Mouse (Mus musculus): ENCODE results near the gene Spns2. TPM values are rescaled to one million over a fixed set of nuclear protein-coding genes. Genes with fewer than 3 reads are reported as not detected.

Spns2 gene
- polyA plus RNA-seq, 1 experiment from 2014 or later, result 3.0 TPM

GRCm38 (mm10) chr11:72466694-72467507, 22.8 kb downstream of the Spns2 start:
- Histone ChIP-seq H3K9ac (replicated peaks; ENCODE audit: low read depth, low read length) (no peak overlapping the region), H3K9me3 (ENCODE audit: control insufficient read depth, low read depth, low read length) (no peaks in the 10 kb centered on the region), H3K4me2 (replicated peaks; ENCODE audit: low read depth, low read length) (0 out of 2 replicates have a peak overlapping the region, but pooled peaks have one; percentile 0), H3K4me1 (ENCODE audit: control insufficient read depth, insufficient read depth, low read length) (peaks cover 31% of the 10 kb centered on the region), H3K27ac (ENCODE audit: low read length) (peak overlapping the region; percentile 77), H3K27me3 (ENCODE audit: control insufficient read depth, insufficient read depth, low read length) (no peaks in the 10 kb centered on the region), H3K4me3 (ENCODE audit: low read depth, low read length) (no peak overlapping the region), H3K36me3 (ENCODE audit: control insufficient read depth, insufficient read depth, low read length) (no peaks in the 10 kb centered on the region)
- WGBS, result 10% methylated on average over 11 of the region's 11 CpGs
- ATAC-seq (ENCODE audit: insufficient number of reproducible peaks, insufficient read depth, low FRiP score, low read depth), result peak; percentile 87

GRCm38 (mm10) chr11:72465978-72466693, 23.6 kb downstream of the Spns2 start:
- H3K4me3 ChIP-seq (ENCODE audit: low read depth, low read length), result no peak overlapping the region
- no peak overlapping the region for H3K9ac ChIP-seq (replicated peaks; ENCODE audit: low read depth, low read length)
- H3K36me3 ChIP-seq (ENCODE audit: control insufficient read depth, insufficient read depth, low read length), result no peaks in the 10 kb centered on the region
- no peak overlapping the region for H3K4me2 ChIP-seq (replicated peaks; ENCODE audit: low read depth, low read length)
- 48% methylated on average over 11 of the region's 11 CpGs for WGBS
- no peaks in the 10 kb centered on the region for H3K9me3 ChIP-seq (ENCODE audit: control insufficient read depth, low read depth, low read length)
- H3K27me3 ChIP-seq (ENCODE audit: control insufficient read depth, insufficient read depth, low read length), result no peaks in the 10 kb centered on the region
- no peak for ATAC-seq (ENCODE audit: insufficient number of reproducible peaks, insufficient read depth, low FRiP score, low read depth)
- H3K4me1 ChIP-seq (ENCODE audit: control insufficient read depth, insufficient read depth, low read length), result peaks cover 31% of the 10 kb centered on the region
- peak overlapping the region; percentile 77 for H3K27ac ChIP-seq (ENCODE audit: low read length)

- Histone ChIP-seq H3K9ac (replicated peaks; ENCODE audit: low read depth, low read length) (no peak overlapping the region), H3K4me1 (ENCODE audit: control insufficient read depth, insufficient read depth, low read length) (peaks cover 31% of the 10 kb centered on the region), H3K4me3 (ENCODE audit: low read depth, low read length) (no peak overlapping the region), H3K4me2 (replicated peaks; ENCODE audit: low read depth, low read length) (no peak overlapping the region), H3K9me3 (ENCODE audit: control insufficient read depth, low read depth, low read length) (no peaks in the 10 kb centered on the region), H3K27me3 (ENCODE audit: control insufficient read depth, insufficient read depth, low read length) (no peaks in the 10 kb centered on the region), H3K36me3 (ENCODE audit: control insufficient read depth, insufficient read depth, low read length) (no peaks in the 10 kb centered on the region), H3K27ac (ENCODE audit: low read length) (no peak overlapping the region)
- ATAC-seq (ENCODE audit: insufficient number of reproducible peaks, insufficient read depth, low FRiP score, low read depth), result no peak
- 76% methylated on average over 3 of the region's 3 CpGs for WGBS
Measured at GRCm38 (mm10) chr11:72464821-72465220, 24.9 kb downstream of the Spns2 start.

- H3K4me1 ChIP-seq (ENCODE audit: control insufficient read depth, insufficient read depth, low read length), result peaks cover 16% of the 10 kb centered on the region
- no peak for ATAC-seq (ENCODE audit: insufficient number of reproducible peaks, insufficient read depth, low FRiP score, low read depth)
- no peak overlapping the region for H3K9ac ChIP-seq (replicated peaks; ENCODE audit: low read depth, low read length)
- H3K36me3 ChIP-seq (ENCODE audit: control insufficient read depth, insufficient read depth, low read length), result no peaks in the 10 kb centered on the region
- WGBS, result 31% methylated on average over 5 of the region's 5 CpGs
- no peak overlapping the region for H3K27ac ChIP-seq (ENCODE audit: low read length)
- H3K27me3 ChIP-seq (ENCODE audit: control insufficient read depth, insufficient read depth, low read length), result no peaks in the 10 kb centered on the region
- H3K4me3 ChIP-seq (ENCODE audit: low read depth, low read length), result no peak overlapping the region
- H3K4me2 ChIP-seq (replicated peaks; ENCODE audit: low read depth, low read length), result no peak overlapping the region
- H3K9me3 ChIP-seq (ENCODE audit: control insufficient read depth, low read depth, low read length), result no peaks in the 10 kb centered on the region
Measured at GRCm38 (mm10) chr11:72461500-72461981, 28.2 kb downstream of the Spns2 start.

- Histone ChIP-seq H3K4me3 (ENCODE audit: low read depth, low read length) (no peak overlapping the region), H3K9ac (replicated peaks; ENCODE audit: low read depth, low read length) (no peak overlapping the region), H3K4me2 (replicated peaks; ENCODE audit: low read depth, low read length) (no peak overlapping the region), H3K27me3 (ENCODE audit: control insufficient read depth, insufficient read depth, low read length) (no peaks in the 10 kb centered on the region), H3K36me3 (ENCODE audit: control insufficient read depth, insufficient read depth, low read length) (no peaks in the 10 kb centered on the region), H3K9me3 (ENCODE audit: control insufficient read depth, low read depth, low read length) (no peaks in the 10 kb centered on the region), H3K27ac (ENCODE audit: low read length) (peak overlapping the region; percentile 16; the same call in 1 of the 2 replicates), H3K4me1 (ENCODE audit: control insufficient read depth, insufficient read depth, low read length) (0 out of 2 replicates have a peak, but pooled peaks cover 3% of the 10 kb centered on the region)
- 81% methylated on average over 3 of the region's 3 CpGs for WGBS
- no peak for ATAC-seq (ENCODE audit: insufficient number of reproducible peaks, insufficient read depth, low FRiP score, low read depth)
Measured at GRCm38 (mm10) chr11:72458502-72458901, 31.2 kb downstream of the Spns2 start.

- Histone ChIP-seq H3K27me3 (ENCODE audit: control insufficient read depth, insufficient read depth, low read length) (no peaks in the 10 kb centered on the region), H3K36me3 (ENCODE audit: control insufficient read depth, insufficient read depth, low read length) (no peaks in the 10 kb centered on the region), H3K9ac (replicated peaks; ENCODE audit: low read depth, low read length) (no peak overlapping the region), H3K4me2 (replicated peaks; ENCODE audit: low read depth, low read length) (no peak overlapping the region), H3K4me1 (ENCODE audit: control insufficient read depth, insufficient read depth, low read length) (0 out of 2 replicates have a peak, but pooled peaks cover 3% of the 10 kb centered on the region), H3K9me3 (ENCODE audit: control insufficient read depth, low read depth, low read length) (no peaks in the 10 kb centered on the region), H3K4me3 (ENCODE audit: low read depth, low read length) (no peak overlapping the region), H3K27ac (ENCODE audit: low read length) (no peak overlapping the region)
- ATAC-seq (ENCODE audit: insufficient number of reproducible peaks, insufficient read depth, low FRiP score, low read depth), result peak; percentile 42; the same call in 1 of the 2 replicates
- 56% methylated on average over 12 of the region's 12 CpGs for WGBS
Measured at GRCm38 (mm10) chr11:72457995-72458496, 31.7 kb downstream of the Spns2 start.

- Histone ChIP-seq H3K9me3 (ENCODE audit: control insufficient read depth, low read depth, low read length) (no peaks in the 10 kb centered on the region), H3K4me3 (ENCODE audit: low read depth, low read length) (no peak overlapping the region), H3K4me2 (replicated peaks; ENCODE audit: low read depth, low read length) (no peak overlapping the region), H3K9ac (replicated peaks; ENCODE audit: low read depth, low read length) (no peak overlapping the region), H3K36me3 (ENCODE audit: control insufficient read depth, insufficient read depth, low read length) (peaks cover 16% of the 10 kb centered on the region), H3K27me3 (ENCODE audit: control insufficient read depth, insufficient read depth, low read length) (no peaks in the 10 kb centered on the region), H3K27ac (ENCODE audit: low read length) (0 out of 2 replicates have a peak overlapping the region, but pooled peaks have one; percentile 21), H3K4me1 (ENCODE audit: control insufficient read depth, insufficient read depth, low read length) (0 out of 2 replicates have a peak, but pooled peaks cover 3% of the 10 kb centered on the region)
- WGBS, result 57% methylated on average over 5 of the region's 5 CpGs
- ATAC-seq (ENCODE audit: insufficient number of reproducible peaks, insufficient read depth, low FRiP score, low read depth), result peak; percentile 35; the same call in 1 of the 2 replicates
Measured at GRCm38 (mm10) chr11:72455694-72456093, 34.0 kb downstream of the Spns2 start.
